Mouse (Mus musculus) liver, adult 2 months (tissue): ENCODE results near the gene Rubcn.

Experiments
- CTCF ChIP-seq: fragments of 200-500 bp; IDR thresholded peaks from 2 replicates; pipeline ENCODE4 v1.5.1; 2011; ENCODE audit warnings: low read depth, low read length, control low read depth
- POLR2A ChIP-seq: fragments of 200-500 bp; IDR thresholded peaks from 2 replicates; pipeline ENCODE4 v1.6.1; 2011; ENCODE audit warnings: low read length, control low read depth; ENCODE audit not compliant: insufficient read depth; ENCODE audit errors: extremely low read depth

DNA sequence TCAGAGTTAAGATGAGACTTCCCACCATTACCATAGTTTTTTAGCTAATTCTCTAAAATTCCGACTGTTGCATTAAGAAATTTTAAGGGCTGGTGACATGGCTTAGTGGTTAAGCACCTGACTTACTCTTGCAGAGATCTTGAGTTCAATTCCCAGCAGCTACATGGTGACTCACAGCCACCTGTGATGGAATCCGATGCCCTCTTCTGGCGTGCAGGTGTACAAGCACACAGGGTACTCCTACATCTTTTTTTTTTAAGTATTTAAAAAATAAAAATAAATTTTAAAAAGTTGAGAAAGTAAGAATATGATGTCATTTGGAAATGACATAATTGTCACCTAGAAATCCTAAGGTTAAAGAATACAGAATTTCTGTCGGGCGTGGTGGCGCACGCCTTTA lies 10.4 kb upstream of the Rubcn start:
- TF ChIP-seq POLR2A: no peak
- TF ChIP-seq CTCF: peak; percentile 44; the same call in 1 of the 2 replicates
